Mouse (Mus musculus): Measurements from ENCODE around the gene Calhm1.
"Not testable (repeated sequence)": the region's sequence is repeated elsewhere in the genome, so short reads cannot be mapped to it uniquely, and the experiment has no call there.

The Calhm1 gene

GRCm38 (mm10) chr19:47151332-47152061 is 7.4 kb upstream of the Calhm1 start:
- DNase-seq: no peak

GRCm38 (mm10) chr19:47149854-47150253 is 5.8 kb upstream of the Calhm1 start:
- no peak for DNase-seq

- no peak for DNase-seq
These were observed 4.3 kb upstream of the Calhm1 start for GRCm38 (mm10) chr19:47148267-47148847.

GRCm38 (mm10) chr19:47142438-47142837 is 1.6 kb downstream of the Calhm1 start:
- DNase-seq: no peak

GRCm38 (mm10) chr19:47139611-47140010 is 4.4 kb downstream of the Calhm1 start:
- not testable (repeated sequence) for DNase-seq

GRCm38 (mm10) chr19:47137771-47138421 is 6.2 kb downstream of the Calhm1 start, which contains the start of gene Calhm2:
TSS of gene Calhm2 (minus strand) at chr19:47138294.
- DNase-seq: peak; percentile 64

- DNase-seq: peak; percentile 64
These were observed 6.9 kb downstream of the Calhm1 start for GRCm38 (mm10) chr19:47137051-47137581.

- DNase-seq: no peak
These were observed 7.9 kb downstream of the Calhm1 start for GRCm38 (mm10) chr19:47136170-47136569.

- DNase-seq: no peak
These were observed 8.5 kb downstream of the Calhm1 start for GRCm38 (mm10) chr19:47135568-47135967.

GRCm38 (mm10) chr19:47133161-47133560 is 10.9 kb downstream of the Calhm1 start:
- DNase-seq: no peak

GRCm38 (mm10) chr19:47130551-47131125 is 13.4 kb downstream of the Calhm1 start:
- DNase-seq: no peak

- DNase-seq: no peak
These were observed 15.2 kb downstream of the Calhm1 start for GRCm38 (mm10) chr19:47128835-47129234.

GRCm38 (mm10) chr19:47128164-47128563 is 15.9 kb downstream of the Calhm1 start:
- DNase-seq: no peak

- no peak for DNase-seq
These were observed 21.3 kb downstream of the Calhm1 start for GRCm38 (mm10) chr19:47122802-47123201.

- DNase-seq: peak; percentile 21
These were observed 23.0 kb downstream of the Calhm1 start for GRCm38 (mm10) chr19:47121054-47121453.

- no peak for DNase-seq
These were observed 25.4 kb downstream of the Calhm1 start for GRCm38 (mm10) chr19:47118634-47119033.

- no peak for DNase-seq
These were observed 39.3 kb downstream of the Calhm1 start for GRCm38 (mm10) chr19:47104641-47105271.

- no peak for DNase-seq
These were observed 43.0 kb downstream of the Calhm1 start for GRCm38 (mm10) chr19:47101080-47101479.

All from kidney, postnatal 14 days (tissue).